Mouse (Mus musculus): ENCODE data around the gene Prkar2a. TPM values are rescaled to one million over a fixed set of nuclear protein-coding genes. Genes with fewer than 3 reads are reported as not detected.

Prkar2a gene
- polyA plus RNA-seq, 3 experiments from 2014 or later: 7.7 to 11.9 (median 9.2) TPM

DNA sequence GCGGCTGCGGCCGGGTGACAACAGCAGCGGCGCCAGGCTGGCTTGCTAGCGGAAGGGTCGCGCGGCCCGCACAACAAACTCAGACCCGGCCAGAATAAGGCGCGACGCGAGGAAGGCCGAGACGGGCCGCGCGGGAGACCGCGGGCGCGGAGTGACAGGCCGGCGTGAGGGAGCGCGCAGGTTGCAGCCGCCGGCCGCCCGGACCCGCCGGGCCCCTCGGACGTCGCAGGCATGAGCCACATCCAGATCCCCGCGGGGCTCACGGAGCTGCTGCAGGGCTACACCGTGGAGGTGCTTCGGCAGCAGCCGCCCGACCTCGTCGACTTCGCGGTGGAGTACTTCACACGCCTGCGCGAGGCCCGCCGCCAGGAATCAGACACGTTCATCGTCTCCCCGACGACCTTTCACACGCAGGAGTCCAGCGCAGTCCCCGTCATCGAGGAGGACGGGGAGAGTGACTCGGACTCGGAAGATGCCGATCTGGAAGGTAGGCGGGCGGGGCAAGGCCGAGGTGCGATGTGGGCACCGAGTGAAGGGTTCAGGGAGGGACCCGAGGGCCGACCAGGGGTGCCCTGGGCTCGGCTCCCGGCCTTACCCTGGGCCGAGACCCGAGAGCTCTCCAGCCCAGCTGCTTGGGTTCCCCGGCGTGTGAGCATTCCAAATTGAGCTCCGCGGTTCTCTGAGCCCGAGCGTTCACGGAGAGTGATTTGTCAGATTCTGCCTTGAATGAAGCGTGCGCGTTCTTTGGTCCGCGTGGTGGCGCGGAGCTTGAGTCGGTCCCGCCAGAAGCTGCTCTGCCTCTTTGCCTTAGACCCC is 3.3 kb downstream of the Prkar2a start:
- peak; percentile 49 for ATAC-seq

DNA sequence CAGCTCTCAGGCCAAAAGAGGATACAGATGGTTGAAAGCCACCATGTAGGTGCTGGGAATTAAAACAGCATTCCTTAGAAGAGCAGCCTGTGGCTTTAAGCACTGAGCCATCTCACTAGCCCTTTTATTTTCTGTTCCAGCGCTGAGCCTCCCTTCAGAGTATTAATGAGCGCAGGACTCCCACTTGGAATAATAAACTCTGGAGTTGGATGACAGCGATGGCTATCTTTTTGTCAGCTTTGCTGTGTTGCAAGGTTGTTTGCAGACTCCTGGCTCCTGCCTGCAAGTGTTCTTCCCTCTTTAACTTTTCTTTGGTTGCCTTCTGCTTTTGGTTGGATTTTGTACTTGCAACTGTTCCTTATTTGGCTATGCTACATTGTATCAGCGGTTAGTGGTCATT is 4.8 kb downstream of the Prkar2a start:
- ATAC-seq: no peak

DNA sequence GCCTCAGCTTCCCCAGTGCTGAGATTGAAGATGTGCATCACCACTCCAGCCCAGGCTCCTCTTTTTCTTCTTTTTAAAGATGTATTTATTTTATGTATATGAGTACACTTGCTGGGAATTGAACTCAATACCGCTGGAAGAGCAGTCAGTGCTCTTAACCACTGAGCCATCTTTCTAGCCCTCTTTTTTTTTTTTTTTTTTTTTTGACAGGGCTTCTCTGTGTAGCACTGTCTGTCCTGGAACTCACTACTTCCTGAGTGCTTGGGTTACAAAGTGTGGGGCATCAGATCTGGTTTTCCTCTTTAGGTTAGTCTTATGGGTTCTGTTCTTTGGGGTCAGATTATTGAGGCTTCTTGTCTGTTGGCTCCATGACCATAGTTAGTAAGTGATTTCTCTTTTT is 5.4 kb downstream of the Prkar2a start:
- no peak for ATAC-seq

DNA sequence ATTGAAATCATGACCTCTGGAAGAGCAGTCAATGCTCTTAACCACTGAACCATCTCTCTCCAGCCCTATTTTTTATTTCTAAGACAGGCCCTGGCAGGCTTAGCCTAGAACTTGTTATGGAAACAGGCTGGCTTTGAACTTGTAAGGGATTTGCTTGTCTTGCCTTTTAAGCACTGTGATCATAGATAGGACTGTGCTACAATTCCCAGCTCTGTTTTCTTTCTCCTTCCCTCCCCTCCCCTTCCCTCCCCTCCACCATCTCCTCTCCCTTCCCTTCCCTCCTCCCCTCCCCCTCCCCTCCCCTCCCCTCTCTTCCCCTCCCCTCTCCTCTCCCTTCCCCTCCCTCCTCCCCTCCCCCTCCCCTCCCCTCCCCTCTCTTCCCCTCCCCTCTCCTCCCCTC is 13.4 kb downstream of the Prkar2a start:
- no peak for ATAC-seq

DNA sequence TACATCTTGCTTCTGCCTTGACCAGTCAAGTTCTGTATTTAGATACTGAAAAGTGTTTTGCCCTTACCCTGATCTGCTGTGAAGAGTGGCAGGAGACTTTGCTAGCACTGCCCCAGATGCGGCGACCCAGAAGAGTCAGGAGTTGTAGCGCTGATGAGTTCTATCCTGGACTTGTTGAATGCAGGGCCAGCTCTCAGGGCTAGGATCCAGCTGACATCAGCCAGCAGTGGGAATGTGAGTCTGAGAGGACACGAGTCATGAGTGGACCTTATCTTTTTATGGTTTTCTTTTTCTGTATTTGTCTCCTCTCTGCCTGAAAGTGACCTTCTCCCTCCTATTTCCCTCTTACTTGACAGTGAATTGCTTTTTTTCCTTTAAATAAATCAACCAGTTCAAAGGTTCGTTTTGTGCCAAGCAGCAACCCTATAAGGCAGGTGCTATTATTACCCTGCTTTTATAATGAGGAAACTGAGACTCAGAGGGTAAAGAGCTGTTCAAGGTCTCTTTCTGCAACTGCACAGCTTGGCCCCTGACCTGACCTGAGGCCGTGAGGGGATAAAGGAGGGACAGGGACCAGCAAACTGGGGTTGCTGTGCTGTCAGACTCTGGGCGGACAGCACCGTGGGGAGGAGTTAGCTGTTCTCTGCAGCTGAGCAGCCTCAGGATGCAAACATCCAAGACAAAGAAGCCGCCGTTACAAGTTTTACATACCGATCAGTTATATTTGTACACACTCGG is 14.4 kb downstream of the Prkar2a start:
- ATAC-seq: no peak

DNA sequence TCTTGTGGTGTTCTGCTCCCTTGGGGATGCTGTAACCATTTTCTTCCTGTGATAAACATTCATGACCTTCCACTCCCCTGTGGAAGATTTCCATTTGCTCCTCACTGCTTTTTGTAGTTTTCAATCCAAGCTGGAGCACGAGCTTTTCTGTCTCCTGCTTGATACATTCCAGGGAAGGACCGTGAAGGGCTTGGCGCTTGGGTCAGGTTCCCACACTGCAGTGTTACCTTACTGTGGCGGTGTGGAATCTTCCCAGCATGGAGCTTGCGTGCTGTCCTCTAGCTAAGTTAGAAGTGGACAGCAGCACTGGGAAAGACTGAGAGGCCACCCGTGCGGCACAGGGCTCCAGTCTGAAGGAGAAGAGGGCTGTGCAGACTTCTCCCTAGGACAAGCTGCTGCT is 15.5 kb downstream of the Prkar2a start:
- ATAC-seq: no peak

DNA sequence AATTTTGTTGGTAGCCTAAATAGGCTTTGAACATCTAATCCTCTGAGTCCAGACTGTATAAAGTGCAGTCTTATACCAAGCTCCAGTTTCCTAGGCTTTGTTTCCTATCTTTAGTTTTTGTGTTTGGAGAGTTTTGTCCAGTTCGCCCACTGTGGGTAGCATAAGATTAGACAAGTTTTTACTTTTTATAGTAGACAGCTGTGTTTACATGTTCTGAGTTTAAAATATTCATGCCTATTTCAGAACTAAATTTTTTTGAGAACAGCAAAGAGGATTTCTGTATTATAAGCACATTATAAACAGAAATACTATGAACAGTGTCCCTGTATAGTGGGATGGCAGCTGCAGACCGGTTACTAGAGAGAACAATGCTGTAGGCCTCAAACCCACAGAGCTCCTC is 18.1 kb downstream of the Prkar2a start:
- ATAC-seq: no peak

DNA sequence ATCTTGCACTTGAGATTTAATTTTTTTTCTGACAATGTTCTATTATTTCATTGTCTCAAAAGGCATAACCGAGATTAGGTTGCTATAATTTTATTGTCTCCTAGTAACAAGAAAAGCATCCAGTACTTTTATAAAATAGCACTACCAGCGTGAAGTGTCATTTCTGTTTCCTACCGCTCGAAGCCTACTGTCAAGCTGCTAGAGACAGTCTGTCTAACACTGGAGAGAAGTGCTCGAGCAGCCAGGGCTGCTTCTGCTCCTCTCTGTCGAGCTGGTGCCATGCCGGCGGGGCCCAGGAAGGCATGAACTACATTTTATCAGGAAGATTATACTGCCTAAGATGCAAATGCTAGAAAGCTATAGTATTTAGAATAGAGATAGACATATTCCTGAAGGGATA is 19.7 kb downstream of the Prkar2a start:
- ATAC-seq: no peak

DNA sequence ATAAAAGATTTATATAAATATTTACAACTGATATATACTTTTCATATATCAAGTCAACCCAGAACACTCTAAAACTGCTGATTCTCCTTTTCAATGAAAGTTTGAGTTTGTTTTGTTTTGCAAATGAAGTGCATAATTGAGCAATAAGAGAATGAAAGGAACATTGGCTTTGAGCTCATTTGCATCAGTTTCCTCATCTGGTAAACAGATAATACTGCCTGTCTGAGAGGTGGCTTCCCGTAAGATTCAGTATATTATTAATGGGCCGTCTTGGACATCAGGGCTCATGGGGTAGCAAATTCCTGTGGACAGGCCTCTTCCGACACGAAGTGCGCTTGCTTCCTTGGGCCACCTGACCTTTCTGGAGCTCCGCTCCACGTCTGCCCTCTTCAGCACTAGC is 21.7 kb downstream of the Prkar2a start:
- ATAC-seq: no peak

DNA sequence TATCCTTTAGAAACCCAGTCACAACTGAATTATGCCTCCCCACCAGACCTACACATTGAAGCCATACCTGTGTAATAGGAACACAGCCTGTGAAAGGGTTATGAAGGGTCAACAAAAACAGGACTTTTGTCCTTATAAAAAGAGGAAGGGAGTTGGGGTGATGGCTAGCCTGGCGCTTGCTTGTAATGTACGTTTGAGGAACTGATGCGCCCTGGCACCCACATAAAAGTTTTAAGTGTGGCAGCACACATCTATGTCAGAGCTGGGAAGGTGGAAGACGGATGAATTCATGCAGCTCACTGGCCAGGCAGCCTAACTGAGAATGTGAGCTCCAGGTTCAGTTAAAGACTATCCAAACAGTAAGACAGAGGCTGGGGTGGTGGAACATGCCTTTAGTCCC is 27.1 kb downstream of the Prkar2a start:
- ATAC-seq: no peak

DNA sequence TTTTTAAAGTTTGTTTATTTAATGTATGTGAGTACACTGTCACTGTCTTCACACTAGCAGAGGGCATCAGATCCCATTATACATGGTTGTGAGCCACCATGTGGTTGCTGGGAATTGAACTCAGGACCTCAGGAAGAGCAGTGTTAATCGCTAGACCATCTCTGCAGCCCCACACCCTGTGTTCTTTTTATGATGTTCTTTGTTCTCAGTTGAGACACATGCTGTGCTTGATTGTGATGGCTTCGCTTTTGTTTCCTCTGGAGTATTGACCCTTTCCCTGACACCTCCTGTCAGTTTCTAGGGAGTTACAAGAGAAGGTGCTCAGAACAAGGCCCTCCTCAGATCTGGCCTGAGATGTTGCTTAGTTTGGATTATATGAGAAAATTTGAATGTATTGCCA is 34.6 kb downstream of the Prkar2a start:
- ATAC-seq: no peak

DNA sequence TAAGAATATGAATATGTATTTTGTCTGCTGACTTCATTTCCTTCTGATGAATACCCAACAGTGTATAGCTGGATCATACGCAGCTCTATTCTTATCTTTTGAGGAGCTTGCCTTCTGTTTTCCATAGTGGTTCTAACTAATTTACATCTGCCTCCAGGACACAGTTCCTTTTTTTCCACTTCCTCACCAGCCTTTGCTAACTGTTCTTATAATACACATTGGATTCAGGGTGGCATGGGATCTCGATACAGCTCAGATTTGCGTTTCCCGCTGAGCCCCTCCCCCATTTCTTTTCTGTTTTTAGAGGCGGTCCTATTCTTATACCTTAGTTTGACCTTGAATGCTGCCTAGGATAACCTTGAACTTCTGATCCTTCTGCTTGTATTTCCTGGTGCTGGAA is 37.0 kb downstream of the Prkar2a start:
- ATAC-seq: no peak

DNA sequence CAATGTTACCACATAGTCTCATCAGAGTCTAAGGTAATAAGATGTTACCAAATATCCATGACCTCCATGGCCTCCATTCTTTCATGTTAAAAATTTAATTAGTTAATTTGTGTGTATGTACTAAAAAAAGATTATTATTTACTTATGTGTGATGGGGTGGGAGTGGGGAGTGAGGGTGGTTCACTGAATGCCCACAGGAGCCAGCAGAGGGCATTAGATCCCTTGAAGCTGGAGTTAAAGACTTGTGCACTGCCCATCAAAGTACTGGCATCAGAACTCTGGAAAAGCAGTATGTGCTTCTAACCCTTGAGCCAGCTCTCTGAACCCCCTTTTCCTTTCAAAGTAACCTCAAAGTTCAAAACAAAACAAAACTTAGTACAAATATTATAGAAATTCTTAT is 39.9 kb downstream of the Prkar2a start:
- no peak for ATAC-seq

DNA sequence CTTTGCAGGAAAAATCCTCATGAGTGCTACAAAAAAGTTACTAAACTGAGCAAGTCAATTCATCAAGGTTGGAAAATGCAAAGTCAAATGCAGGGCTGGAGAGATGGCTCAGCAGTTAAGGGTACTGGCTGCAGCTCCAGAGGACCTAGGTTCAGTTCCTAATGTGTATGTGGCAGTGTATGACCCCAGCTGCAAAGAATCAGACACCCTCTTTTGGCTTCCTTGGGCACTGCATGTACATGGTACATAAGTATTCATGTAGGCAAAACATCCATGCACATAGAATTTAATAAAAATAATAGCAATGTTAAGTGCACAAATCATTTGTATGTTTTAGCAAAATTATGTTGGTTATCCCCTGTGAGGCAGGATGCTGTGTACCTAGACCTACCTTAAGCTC is 43.3 kb downstream of the Prkar2a start:
- ATAC-seq: no peak

DNA sequence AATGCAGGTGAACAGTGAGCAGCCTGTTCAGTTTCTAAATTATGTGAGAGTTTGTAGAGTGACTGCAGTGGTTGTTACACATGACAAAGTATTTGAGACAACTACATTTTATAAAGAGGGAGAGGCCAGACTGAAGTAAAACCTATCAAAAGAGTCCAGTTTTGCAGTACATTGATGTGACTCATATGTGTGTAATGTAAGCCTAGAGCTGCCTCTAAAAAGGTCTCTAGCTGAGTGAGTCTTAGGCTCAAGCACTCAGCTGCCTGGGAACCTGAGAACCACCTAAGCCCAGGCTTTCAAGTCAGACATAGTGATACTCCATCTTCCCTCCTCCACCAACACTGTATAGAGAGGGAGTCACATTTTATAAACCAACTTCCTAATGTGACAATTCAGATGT is 45.5 kb downstream of the Prkar2a start:
- ATAC-seq: no peak

DNA sequence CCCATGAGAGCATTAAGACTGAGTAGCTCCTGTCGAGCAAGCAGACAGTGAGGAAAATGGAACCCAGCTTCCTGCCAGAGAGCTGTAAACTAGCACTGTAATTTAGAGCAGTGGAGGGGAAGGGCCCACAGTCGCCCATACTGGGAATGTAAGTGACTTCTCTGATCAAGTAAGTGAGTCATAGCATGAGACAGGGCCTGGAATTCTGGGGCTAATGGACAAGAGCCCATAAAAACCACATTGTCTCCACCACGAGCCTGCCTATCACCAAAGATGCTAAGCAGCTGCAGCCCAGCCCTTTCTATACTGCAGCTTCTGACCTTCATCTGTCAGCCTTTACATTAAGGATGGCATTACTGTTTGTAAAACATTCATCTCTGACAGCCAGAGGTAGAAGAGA is 50.1 kb downstream of the Prkar2a start:
- ATAC-seq: no peak

DNA sequence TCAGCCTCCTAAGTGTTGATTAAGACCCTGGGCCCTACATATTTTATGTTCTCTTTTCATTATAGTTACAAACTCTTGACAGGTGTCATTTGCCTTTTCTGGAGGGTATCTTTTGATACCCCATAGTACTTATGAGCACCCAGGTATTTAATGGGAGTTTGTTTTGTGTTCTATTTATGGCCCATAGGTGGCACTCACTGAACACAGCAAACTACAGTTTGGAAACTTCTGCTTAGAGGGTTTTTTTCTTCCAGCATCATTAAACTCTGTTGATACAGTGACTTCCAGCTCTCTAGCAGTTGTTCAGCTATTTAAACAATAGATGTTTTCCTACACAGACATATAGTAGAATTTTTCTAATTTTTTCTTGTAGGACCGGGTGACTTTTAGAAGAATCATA is 50.9 kb downstream of the Prkar2a start:
- ATAC-seq: no peak

DNA sequence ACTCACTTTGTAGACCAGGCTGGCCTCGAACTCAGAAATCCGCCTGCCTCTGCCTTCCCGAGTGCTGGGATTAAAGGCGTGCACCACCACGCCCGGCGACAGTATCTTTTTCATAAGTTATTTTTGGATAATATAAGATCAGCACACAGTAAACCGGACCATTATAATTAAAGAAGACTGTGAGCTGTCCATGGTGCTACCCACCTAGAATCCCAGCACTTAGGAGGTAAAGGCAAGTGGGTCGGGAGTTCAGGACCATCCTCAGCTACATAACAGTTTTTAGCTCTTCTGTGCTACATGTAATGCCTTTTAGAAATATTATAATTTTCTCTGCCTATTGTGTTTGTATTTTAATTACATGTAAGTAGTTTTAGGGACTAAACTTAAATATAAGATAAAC is 52.9 kb downstream of the Prkar2a start:
- no peak for ATAC-seq

DNA sequence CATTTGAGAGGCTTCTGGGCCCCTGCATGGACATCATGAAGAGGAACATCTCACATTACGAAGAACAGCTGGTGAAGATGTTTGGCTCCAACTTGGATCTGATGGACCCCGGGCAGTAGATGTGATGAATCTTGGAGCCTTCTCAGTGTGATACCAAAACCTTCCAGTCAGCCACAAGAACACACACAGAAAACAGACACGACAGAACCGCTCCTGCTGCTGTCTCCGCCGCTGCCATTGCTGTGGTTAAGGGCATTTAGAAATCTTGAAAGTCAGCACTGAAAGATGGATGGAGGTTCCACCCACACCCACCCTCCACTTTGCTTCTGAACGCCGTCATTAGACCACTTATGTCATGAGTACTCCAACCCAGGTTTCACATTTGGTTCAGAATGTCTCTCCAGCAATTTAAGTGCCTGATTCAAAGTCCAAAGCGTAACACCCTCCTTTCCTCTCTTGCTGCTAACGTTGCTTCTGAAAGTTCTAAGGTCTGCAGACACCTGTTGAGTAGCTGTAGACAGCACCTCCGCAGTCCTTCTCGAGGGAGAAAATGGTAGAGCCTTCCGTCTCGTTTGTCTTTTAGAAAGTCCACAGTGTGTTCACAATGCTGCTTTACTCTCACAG is 57.9 kb downstream of the Prkar2a start:
- no peak for ATAC-seq

DNA sequence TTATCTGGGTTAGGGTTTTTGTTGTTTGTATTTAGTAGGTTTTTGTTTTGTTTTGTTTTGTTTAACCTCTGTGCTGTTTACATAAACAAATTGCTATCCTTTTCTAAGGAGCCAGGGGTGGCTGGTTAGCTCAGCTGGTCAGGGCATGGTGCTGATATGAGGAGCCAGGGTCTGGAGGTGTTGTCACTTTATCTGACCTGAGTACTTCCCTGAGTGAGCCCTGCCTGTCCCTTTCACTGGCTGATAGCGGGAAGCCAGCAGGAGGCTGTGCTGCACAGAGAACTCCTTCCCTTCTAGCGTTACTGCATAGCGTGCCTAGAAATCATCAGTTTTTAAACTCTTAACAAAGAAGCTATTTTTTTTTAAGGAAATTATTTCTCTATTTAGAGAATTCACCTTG is 58.6 kb downstream of the Prkar2a start:
- ATAC-seq: no peak

DNA sequence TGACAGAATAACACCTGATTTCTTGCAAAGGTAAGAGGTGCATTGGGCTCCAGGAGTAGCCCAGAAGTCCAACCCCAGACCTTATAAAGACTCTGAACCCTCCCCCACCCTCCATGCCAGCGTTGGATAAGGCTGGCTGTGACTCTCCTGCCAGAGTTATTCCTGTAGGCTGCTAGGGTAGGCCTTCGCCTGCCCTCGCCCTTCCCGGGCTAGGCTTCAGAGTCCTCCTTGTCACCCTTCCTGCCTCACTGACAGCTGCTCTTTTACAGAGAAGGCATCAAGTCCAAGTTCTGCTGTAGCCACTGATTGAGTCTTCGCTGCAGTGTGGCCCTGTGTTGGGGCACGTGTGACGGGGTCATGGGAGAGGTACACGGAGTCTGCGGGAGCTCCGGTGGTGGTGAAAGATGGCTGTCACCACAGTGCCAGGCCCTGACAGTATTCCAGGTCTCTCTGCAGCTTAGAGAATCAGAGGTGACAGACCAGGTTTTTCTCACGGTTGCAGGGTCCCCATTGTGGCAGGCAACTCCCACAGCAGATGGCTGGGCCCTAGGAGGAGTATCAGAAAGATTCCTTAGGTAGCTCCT is 59.6 kb downstream of the Prkar2a start:
- ATAC-seq: no peak

DNA sequence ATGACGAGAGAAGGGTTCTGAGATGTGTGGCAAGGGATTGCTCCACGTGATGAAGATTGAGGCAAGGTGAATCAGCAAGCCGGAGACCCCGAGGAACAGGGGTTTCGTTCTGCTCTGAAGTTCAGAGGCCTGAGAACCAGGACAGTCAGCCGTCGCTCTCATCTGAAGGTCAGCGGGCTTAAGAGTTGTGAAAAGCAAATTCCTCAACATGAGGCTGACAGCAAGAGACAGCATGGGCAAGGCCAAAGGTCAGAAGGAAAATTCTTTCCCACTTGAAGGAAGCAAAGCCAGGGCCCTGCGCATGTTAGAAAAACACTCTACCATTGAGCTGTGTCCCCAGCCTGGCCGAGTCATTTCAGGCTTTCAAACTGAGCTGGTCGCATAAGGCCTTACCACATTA is 61.5 kb downstream of the Prkar2a start:
- ATAC-seq: no peak

DNA sequence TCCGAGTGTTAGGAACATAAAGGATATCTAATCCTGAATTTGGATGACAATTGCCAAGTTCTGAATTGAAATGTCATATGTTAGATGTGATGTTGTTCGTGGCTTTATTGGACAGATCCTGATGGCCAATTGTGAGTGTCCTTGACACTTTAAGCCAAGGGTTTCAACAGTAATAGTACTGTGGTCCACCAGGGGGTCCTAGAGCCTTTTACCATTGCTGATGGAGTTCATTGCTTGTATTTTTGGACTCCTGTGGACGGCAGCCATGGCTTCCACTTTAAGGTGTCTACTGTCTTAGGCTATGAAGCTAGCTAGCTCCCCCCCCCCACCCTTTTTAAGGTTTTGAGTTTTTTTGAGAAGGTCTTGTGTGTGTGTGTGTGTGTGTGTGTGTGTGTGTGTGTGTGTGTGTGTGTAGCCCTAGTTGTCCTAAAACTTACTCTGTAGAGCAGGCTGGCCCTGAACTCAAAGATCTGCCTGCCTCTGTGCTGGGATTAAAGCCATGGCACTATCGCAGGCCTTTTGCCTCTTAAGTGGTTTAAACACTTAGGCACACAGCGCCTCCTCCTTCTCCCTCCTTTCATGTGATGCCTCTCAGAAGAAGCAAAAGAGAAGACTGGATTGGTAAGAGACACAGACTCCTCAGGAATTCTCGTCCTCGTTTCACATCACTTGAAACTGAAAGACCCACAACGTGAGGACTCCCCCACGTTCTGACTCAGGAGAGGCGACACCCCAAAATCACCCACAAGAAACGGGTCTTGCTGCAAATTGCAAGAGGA is 63.2 kb downstream of the Prkar2a start:
- no peak for ATAC-seq

All from inflammation-experienced regulatory T-cells, adult 6 months (primary cell).